Mouse (Mus musculus) lung, postnatal 0 days (tissue): ENCODE results near the gene Mrpl53. TPM values are rescaled to one million over a fixed set of nuclear protein-coding genes. Genes with fewer than 3 reads are reported as not detected.

Experiments
- ATAC-seq: fragments of 200-750 bp; cut with Nextera tagmentation; 2 replicates; pipeline ENCODE4 v1.8.0; 2017; ENCODE audit warnings: moderate library complexity
- DNase-seq: peaks from one replicate; pipeline ENCODE4 v3.0.0-alpha.2; 2016; ENCODE audit warnings: low spot score
- H3K27ac ChIP-seq: fragments of 300-500 bp; sonication (generic); 2 replicates; pipeline ENCODE4 v1.5.1; 2014; ENCODE audit warnings: antibody characterized with exemption, mild to moderate bottlenecking, low read length, mixed read lengths
- H3K27me3 ChIP-seq: fragments of 300-500 bp; sonication (generic); replicated peaks from 2 replicates; pipeline ENCODE4 v1.6.1; 2014; ENCODE audit warnings: low read length, mixed read lengths; ENCODE audit not compliant: insufficient read depth
- H3K36me3 ChIP-seq: fragments of 300-500 bp; sonication (generic); 2 replicates; pipeline ENCODE4 v1.6.1; 2014; ENCODE audit warnings: low read length, mixed read lengths; ENCODE audit not compliant: insufficient read depth
- H3K4me1 ChIP-seq: fragments of 300-500 bp; sonication (generic); 2 replicates; pipeline ENCODE4 v1.6.1; 2014; ENCODE audit warnings: antibody characterized with exemption, low read depth, low read length, mixed read lengths; ENCODE audit not compliant: insufficient read depth
- H3K4me2 ChIP-seq: fragments of 300-500 bp; sonication (generic); replicated peaks from 2 replicates; pipeline ENCODE4 v1.6.1; 2014; ENCODE audit warnings: low read depth, mild to moderate bottlenecking, low read length, moderate library complexity, mixed read lengths
- H3K4me3 ChIP-seq: fragments of 300-500 bp; sonication (generic); 2 replicates; pipeline ENCODE4 v1.5.1; 2014; ENCODE audit warnings: low read depth, low read length
- H3K9ac ChIP-seq: fragments of 300-500 bp; sonication (generic); replicated peaks from 2 replicates; pipeline ENCODE4 v1.6.1; 2014; ENCODE audit warnings: low read depth, mild to moderate bottlenecking
- H3K9me3 ChIP-seq: fragments of 300-500 bp; sonication (generic); 2 replicates; pipeline ENCODE4 v1.6.1; 2016; ENCODE audit warnings: low read length, mixed read lengths
- CTCF ChIP-seq: IDR thresholded peaks from 2 replicates; pipeline ENCODE4 v1.5.1; 2016; ENCODE audit warnings: antibody characterized with exemption, mild to moderate bottlenecking
- EP300 ChIP-seq: IDR thresholded peaks from 2 replicates; pipeline ENCODE4 v1.6.1; 2016; ENCODE audit warnings: antibody characterized with exemption, mild to moderate bottlenecking, control low read depth
- WGBS: fragments of 180-500 bp; shearing (Covaris S2); extraction: QIAGEN DNeasy Blood & Tissue Kit; methylation state at CpG from one replicate; pipeline ENCODE4 v1.1.7; 2014; 5-methylcytosine and 5-hydroxymethylcytosine counted together
- polyA plus RNA-seq: library from polyadenylated mRNA; unstranded; fragments of >200 nt; fragmentation: Nextera tagmentation; extraction: Ambion mirVana; gene quantifications from 2 replicates; pipeline ENCODE4 v1.2.1, GENCODE M21; 2015

Gene Mrpl53
- polyA plus RNA-seq, 1 experiment from 2014 or later: 128 TPM

DNA sequence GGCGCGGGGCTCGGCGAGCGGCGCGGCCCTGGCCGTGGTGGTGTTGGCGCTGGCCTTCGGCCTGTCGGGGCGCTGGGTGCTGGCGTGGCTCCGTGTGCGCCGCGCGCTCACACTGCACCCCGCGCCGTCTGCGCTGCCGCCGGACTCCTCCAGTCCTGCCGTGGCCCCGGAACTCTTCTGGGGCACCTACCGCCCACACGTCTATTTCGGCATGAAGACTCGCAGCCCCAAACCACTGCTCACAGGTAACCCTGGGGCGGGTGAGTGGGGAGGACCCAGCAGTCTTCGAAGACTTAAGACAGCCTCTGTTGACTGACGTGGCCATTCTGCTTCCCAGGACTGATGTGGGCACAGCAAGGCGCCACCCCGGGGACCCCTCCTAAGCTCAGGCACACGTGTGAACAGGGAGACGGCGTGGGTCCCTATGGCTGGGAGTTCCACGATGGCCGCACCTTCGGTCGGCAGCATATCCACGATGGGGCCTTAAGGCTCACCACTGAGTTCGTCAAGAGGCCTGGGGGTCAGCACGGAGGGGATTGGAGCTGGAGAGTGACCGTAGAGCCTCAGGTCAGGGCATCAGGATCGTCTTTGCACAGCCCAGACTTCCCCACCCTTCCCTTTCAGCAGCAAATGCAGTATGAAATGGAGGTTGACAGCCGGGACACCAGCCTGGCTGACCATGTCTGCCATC, 7.0 kb downstream of the Mrpl53 start:
- H3K4me3 ChIP-seq: peak overlapping the region; percentile 67
- H3K4me1 ChIP-seq: peaks cover 10% of the 10 kb centered on the region
- peak overlapping the region; percentile 93 for H3K4me2 ChIP-seq
- DNase-seq (no peak), ATAC-seq (peak; percentile 6; the same call in 1 of the 2 replicates)
- no peaks in the 10 kb centered on the region for H3K9me3 ChIP-seq
- no peaks in the 10 kb centered on the region for H3K36me3 ChIP-seq
- H3K27me3 ChIP-seq: no peaks in the 10 kb centered on the region
- peak overlapping the region; percentile 55 for H3K9ac ChIP-seq
- WGBS: under 1% methylated on average over 41 of the region's 48 CpGs
- peak overlapping the region; percentile 88 for H3K27ac ChIP-seq
- no peak for TF ChIP-seq CTCF
- no peak for TF ChIP-seq EP300

DNA sequence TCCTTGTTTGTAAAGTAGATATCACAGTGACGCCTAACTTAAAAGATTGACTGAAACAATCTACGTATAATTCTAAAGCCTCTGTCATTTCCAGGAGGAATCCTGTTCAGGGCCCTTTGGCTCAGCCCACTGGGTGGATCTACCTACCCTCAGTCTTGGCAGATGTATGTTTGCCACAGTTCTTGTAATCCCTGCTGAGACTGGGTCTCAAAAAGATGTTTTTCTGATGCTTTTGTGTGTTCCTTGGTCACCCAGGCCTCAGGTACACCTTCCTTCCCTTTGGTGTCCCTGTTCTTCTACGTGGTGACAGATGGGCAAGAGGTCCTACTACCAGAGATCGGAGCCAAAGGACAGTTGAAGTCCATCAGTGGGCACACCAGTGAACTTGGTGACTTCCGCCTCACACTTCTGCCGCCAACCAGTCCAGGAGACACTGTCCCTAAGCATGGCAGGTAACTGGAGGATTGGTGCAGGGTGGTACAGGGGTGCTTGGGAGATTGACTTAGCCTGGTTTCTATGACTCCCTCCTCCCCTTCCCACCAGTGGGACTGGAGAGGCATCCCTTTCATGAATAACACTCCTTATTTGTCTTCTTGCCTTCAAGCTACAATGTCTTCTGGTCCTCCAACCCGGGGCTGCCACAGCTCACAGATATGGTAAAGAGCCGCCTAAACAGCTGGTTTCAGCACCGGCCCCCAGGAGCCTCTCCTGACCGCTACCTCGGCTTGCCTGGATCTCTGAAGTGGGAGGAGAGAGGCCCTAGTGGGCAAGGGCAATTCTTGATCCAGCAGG, 7.7 kb downstream of the Mrpl53 start:
- no peaks in the 10 kb centered on the region for H3K27me3 ChIP-seq
- WGBS: 65% methylated on average over 11 of the region's 11 CpGs
- no peak for DNase-seq
- peaks cover 11% of the 10 kb centered on the region for H3K4me1 ChIP-seq
- no peak overlapping the region for H3K27ac ChIP-seq
- TF ChIP-seq EP300: no peak
- no peak for TF ChIP-seq CTCF
- H3K9me3 ChIP-seq: no peaks in the 10 kb centered on the region
- H3K4me3 ChIP-seq: peak overlapping the region; percentile 67
- peak overlapping the region; percentile 93 for H3K4me2 ChIP-seq
- no peaks in the 10 kb centered on the region for H3K36me3 ChIP-seq
- peak overlapping the region; percentile 55; the same call in 1 of the 2 replicates for H3K9ac ChIP-seq
- no peak for ATAC-seq

DNA sequence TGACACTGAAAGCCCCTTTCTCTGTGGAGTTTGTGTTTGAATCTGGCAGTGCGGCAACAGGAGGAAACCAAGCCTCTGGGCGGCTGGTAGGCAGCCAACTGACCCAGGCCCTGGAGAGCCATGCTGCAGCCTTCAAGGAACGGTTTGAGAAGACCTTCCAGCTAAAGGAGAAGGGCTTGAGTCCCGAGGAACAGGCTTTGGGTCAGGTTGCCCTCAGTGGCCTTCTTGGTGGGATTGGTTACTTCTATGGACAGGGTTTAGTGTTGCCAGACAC, 8.3 kb downstream of the Mrpl53 start:
- Histone ChIP-seq H3K9me3 (no peaks in the 10 kb centered on the region), H3K4me3 (no peak overlapping the region), H3K9ac (no peak overlapping the region), H3K27me3 (no peaks in the 10 kb centered on the region), H3K36me3 (no peaks in the 10 kb centered on the region), H3K4me1 (peaks cover 14% of the 10 kb centered on the region), H3K27ac (no peak overlapping the region), H3K4me2 (no peak overlapping the region)
- no peak for TF ChIP-seq CTCF
- ATAC-seq: no peak
- WGBS: 82% methylated on average over 4 of the region's 4 CpGs
- DNase-seq: no peak

DNA sequence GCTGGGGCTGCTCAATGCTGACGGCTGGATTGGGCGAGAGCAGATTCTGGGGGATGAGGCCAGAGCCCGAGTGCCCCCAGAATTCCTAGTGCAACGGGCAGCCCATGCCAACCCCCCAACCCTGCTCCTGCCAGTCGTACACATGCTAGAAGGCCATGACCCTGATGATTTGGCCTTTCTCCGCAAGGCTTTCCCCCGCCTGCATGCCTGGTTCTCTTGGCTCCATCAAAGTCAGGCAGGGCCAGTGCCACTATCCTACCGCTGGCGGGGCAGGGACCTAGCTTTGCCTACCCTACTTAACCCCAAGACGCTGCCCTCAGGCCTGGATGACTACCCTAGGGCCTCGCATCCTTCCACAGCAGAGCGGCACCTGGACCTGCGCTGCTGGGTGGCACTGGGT, 8.8 kb downstream of the Mrpl53 start:
- H3K27me3 ChIP-seq: no peaks in the 10 kb centered on the region
- no peak overlapping the region for H3K4me2 ChIP-seq
- 91% methylated on average over 13 of the region's 13 CpGs for WGBS
- ATAC-seq (no peak), DNase-seq (no peak)
- no peaks in the 10 kb centered on the region for H3K36me3 ChIP-seq
- no peak for TF ChIP-seq EP300
- TF ChIP-seq CTCF: no peak
- peaks cover 15% of the 10 kb centered on the region for H3K4me1 ChIP-seq
- H3K27ac ChIP-seq: no peak overlapping the region
- no peak overlapping the region for H3K9ac ChIP-seq
- no peaks in the 10 kb centered on the region for H3K9me3 ChIP-seq
- H3K4me3 ChIP-seq: no peak overlapping the region

DNA sequence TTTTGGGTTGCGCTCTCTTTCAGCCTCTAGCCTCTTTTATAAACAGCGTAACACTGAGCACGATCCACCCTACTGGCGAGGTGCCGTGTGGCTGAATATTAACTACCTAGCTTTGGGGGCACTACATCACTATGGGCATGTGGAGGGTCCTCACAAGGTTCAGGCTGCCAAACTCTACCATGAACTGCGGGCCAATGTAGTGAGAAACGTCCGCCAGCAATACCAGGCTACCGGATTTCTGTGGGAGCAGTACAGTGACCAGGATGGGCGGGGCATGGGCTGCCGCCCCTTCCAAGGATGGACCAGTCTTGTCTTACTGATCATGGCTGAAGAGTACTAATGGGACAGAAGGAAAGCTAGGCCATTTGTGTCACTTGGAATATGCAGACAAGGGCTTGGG, 9.5 kb downstream of the Mrpl53 start:
- Histone ChIP-seq H3K36me3 (no peaks in the 10 kb centered on the region), H3K9ac (no peak overlapping the region), H3K27ac (no peak overlapping the region), H3K4me3 (no peak overlapping the region), H3K9me3 (no peaks in the 10 kb centered on the region), H3K27me3 (no peaks in the 10 kb centered on the region), H3K4me1 (peaks cover 15% of the 10 kb centered on the region), H3K4me2 (no peak overlapping the region)
- TF ChIP-seq EP300: no peak
- no peak for TF ChIP-seq CTCF
- 80% methylated on average over 11 of the region's 11 CpGs for WGBS
- DNase-seq (no peak), ATAC-seq (no peak)

DNA sequence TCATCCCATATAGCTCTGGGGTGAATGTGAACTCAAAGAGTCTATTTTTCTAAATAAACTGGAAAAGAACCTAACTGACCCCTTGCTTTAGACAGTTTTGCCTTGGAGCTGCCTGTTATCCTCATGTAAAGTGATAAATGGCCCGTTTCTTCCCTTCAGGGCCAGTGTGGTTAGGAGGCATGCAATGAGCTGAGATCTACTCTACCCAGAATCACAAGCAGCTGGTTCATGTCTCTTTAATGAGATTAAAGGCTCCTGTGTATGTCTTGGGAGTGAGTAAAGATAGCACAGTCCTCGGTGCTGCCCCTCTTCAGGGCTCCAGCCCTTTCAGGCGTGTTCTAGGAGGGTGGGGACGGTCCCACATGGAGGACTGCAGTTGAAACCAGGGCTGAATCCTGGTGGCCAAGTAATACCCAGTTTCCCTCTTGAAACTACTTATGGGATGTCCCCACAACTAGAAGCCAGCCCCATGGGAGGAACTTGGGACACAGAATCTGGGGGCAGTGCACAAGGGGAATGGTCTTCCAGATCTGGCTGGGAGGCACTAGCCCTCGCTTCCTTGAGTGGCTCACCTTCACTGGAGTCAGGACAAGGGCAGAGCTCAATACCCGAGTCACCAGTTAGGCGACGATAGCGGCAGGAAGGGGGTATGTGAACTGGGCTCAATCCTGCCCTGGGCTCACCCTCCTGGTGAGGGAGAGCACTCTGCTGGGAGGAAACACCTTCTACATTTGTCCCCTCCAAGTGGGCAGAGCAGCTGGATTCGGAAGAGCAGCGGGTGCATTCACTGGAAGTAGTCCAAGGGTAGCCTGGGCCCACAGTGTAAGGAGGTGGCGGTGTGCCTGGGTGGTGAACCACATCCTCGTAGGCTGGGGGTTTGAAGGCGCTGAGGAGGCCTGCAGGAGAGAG, 10.2 kb downstream of the Mrpl53 start:
- Histone ChIP-seq H3K27me3 (no peaks in the 10 kb centered on the region), H3K27ac (no peak overlapping the region), H3K36me3 (no peaks in the 10 kb centered on the region), H3K4me3 (no peak overlapping the region), H3K9ac (no peak overlapping the region), H3K4me1 (peaks cover 16% of the 10 kb centered on the region), H3K9me3 (no peaks in the 10 kb centered on the region), H3K4me2 (no peak overlapping the region)
- TF ChIP-seq EP300 (no peak), CTCF (no peak)
- DNase-seq (no peak), ATAC-seq (no peak)
- WGBS: 72% methylated on average over 14 of the region's 14 CpGs
